Mouse (Mus musculus) cortical plate, adult 2 months (tissue): ENCODE measurements around the gene 4930550C14Rik. TPM values are rescaled to one million over a fixed set of nuclear protein-coding genes. Genes with fewer than 3 reads are reported as not detected.

Experiments used
- H3K27ac ChIP-seq: fragments of 200-500 bp; 2 replicates; pipeline ENCODE4 v1.5.1; 2012; ENCODE audit warnings: low read length, control low read depth, inconsistent platforms; ENCODE audit not compliant: insufficient read depth
- H3K4me1 ChIP-seq: fragments of 200-500 bp; 2 replicates; pipeline ENCODE4 v1.6.1; 2011; ENCODE audit warnings: low read length; ENCODE audit not compliant: control insufficient read depth, insufficient read depth
- H3K4me3 ChIP-seq: fragments of 200-500 bp; 2 replicates; pipeline ENCODE4 v1.5.1; 2011; ENCODE audit warnings: mild to moderate bottlenecking, low read length, control low read depth; ENCODE audit not compliant: insufficient read depth
- CTCF ChIP-seq: fragments of 200-500 bp; IDR thresholded peaks from 2 replicates; pipeline ENCODE4 v1.5.1; 2011; ENCODE audit warnings: mild to moderate bottlenecking, control low read depth, low read length; ENCODE audit not compliant: insufficient read depth; ENCODE audit errors: extremely low read depth
- POLR2A ChIP-seq: fragments of 200-500 bp; IDR thresholded peaks from 2 replicates; pipeline ENCODE4 v1.6.1; 2011; ENCODE audit warnings: mild to moderate bottlenecking, low read length, control low read depth; ENCODE audit not compliant: insufficient read depth; ENCODE audit errors: extremely low read depth
- polyA plus RNA-seq: library from polyadenylated mRNA; depleted of rRNA; stranded (reverse); fragments of >200 nt; gene quantifications from 2 replicates; pipeline ENCODE4 v1.2.3, GENCODE M21; 2012; rRNA removed

Gene 4930550C14Rik
- polyA plus RNA-seq: 0.50 and 0.93 TPM in 2 replicates

- TF ChIP-seq CTCF (no peak), POLR2A (no peak)
- H3K27ac ChIP-seq: no peak within 1 kb of the TSS
- peaks cover 3% of the 10 kb centered on the region; the same call in 1 of the 2 replicates for H3K4me1 ChIP-seq
- no peak within 1 kb of the TSS for H3K4me3 ChIP-seq
Observed at GRCm38 (mm10) chr9:53402291-53402711, at the start of gene 4930550C14Rik. TSS of gene 4930550C14Rik (plus strand) at chr9:53402325.

DNA sequence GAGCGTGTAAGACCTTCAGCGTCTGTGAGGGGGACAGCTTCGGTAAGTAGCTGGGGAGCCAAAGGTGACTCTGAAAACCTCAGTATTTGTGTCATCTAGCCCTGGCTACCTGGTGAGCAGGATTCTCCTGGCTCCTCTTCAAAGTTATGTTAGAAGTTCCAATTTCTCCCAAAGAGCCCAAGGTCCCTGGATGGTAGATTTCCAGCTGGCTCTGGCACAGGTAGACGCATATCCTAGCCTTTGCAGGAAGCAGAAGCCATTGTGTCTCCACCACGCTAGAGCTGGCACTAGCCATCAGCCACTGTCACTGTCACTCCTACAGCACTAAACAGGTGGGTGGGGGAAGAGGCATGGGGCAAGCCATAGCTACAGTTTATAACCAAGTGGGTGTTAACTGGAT lies 49.0 kb upstream of the 4930550C14Rik start:
- Histone ChIP-seq H3K4me1 (no peaks in the 10 kb centered on the region), H3K4me3 (no peak overlapping the region), H3K27ac (no peak overlapping the region)
- TF ChIP-seq POLR2A (no peak), CTCF (no peak)

DNA sequence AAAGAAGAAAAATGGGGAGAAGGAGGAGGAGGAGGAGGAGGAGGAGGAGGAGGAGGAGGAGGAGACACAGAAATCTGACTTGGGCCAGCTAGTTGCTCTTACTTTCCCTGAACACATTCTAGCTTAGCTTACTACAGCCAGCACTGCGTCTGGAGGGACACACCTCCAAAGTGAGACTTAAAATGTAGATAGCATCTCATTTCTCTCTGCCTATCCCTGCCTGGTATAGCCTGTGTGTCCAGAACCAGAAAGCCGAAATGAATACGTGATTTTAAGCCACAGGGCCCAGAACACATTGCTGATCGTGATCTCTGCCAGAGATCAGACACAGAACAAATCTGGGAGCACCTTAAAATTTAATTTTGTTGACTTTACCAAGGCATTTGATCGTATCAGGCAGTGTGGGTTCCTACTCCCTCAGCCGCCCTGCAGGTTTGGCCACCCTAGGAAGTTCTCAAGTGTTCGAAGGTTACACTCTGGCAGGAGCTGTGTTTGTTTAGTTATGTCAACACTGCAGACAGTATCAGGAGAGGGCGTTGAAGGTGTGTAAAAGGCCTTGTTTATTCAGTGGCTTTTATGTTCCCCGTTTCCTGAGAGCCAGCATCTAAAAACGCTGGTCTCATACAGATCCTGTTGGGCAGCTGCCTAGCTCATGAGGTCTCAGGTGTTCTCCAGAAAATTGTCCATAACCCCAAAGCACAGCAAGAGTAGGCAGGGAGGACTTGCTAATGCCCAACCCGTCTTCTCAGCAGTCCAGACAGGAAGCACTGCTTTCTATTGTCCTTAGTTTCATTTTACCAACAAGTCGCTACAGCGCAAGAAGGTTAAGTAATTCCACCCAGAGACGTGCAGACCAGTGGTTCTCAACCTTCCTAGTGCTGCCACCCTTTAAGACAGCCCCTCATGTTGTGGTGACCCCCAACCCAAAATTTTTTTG lies 45.6 kb upstream of the 4930550C14Rik start:
- Histone ChIP-seq H3K4me3 (no peak overlapping the region), H3K4me1 (no peaks in the 10 kb centered on the region), H3K27ac (no peak overlapping the region)
- no peak for TF ChIP-seq POLR2A
- TF ChIP-seq CTCF: no peak

GRCm38 (mm10) chr9:53371339-53371738 lies 30.8 kb upstream of the 4930550C14Rik start:
- no peak for TF ChIP-seq CTCF

GRCm38 (mm10) chr9:53375907-53376306 lies 26.2 kb upstream of the 4930550C14Rik start:
- TF ChIP-seq POLR2A: no peak
- no peak for TF ChIP-seq CTCF
- H3K4me1 ChIP-seq: no peaks in the 10 kb centered on the region
- H3K4me3 ChIP-seq: no peak overlapping the region
- H3K27ac ChIP-seq: no peak overlapping the region

More at GRCm38 (mm10) chr9:53371339-53371738, 30.8 kb upstream of the 4930550C14Rik start:
- Histone ChIP-seq H3K27ac (no peak overlapping the region), H3K4me1 (no peaks in the 10 kb centered on the region), H3K4me3 (no peak overlapping the region)

DNA sequence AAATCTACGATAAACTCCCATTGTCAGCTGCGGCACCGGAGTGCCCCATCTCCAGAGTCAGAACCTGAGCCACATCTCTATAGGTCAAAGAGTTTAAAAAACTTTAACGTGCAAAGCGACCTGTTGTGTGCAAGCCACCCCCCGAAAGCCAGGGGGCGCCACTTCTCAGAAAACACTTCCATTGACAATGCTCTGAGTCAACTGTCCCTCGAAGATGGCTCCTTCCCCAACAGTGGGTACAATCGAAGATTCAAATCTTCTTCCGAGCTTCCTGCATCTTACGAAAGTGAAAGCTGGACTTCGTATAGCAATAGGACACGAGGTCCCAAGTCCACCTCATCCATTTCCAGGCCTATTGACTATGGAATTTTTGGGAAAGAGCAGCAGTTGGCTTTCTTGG lies 25.3 kb upstream of the 4930550C14Rik start:
- H3K4me3 ChIP-seq: no peak overlapping the region
- TF ChIP-seq CTCF: no peak
- no peak for TF ChIP-seq POLR2A
- no peak overlapping the region for H3K27ac ChIP-seq
- H3K4me1 ChIP-seq: no peaks in the 10 kb centered on the region

DNA sequence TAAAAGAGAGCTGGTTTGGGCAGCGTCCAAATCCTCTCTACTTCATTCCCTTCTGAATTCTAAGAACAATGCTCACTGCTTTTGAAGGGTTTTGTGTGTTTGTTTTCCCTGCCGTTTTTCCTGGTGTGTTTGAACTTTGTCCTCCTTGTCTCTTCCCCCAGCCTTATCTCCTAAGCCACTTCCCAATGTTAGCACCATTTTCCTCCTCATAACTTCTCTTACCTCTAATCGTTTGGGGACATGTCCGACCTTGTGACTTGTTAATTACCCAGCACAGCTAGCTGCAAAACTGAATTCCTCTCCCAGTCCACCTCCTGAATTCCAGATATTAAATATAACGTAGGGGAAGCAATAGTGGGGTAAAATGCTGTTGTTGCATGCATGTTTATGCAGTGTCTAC lies 24.5 kb upstream of the 4930550C14Rik start:
- Histone ChIP-seq H3K4me1 (no peaks in the 10 kb centered on the region), H3K4me3 (no peak overlapping the region), H3K27ac (no peak overlapping the region)
- TF ChIP-seq POLR2A: no peak
- no peak for TF ChIP-seq CTCF

DNA sequence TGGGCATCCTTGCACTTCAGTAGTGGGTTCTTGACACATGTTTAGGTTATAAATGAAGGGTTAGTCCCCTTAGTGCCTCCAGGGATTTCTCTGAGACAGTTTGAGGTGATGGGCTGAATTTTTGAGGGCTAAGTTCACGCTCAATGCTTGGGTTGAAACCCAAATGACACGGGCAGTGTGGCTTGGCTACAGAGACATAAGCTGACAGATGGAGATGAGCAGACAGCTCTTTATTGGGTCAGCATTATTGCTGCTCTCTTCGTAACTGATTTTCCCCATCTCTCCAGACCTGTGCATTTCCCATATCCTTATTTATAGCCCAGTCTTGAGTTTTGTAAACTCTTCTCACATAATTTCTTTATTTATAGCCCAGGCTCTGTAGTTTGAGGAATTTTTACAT lies 24.0 kb upstream of the 4930550C14Rik start:
- no peak overlapping the region for H3K27ac ChIP-seq
- no peak overlapping the region for H3K4me3 ChIP-seq
- no peaks in the 10 kb centered on the region for H3K4me1 ChIP-seq
- TF ChIP-seq POLR2A (no peak), CTCF (no peak)

DNA sequence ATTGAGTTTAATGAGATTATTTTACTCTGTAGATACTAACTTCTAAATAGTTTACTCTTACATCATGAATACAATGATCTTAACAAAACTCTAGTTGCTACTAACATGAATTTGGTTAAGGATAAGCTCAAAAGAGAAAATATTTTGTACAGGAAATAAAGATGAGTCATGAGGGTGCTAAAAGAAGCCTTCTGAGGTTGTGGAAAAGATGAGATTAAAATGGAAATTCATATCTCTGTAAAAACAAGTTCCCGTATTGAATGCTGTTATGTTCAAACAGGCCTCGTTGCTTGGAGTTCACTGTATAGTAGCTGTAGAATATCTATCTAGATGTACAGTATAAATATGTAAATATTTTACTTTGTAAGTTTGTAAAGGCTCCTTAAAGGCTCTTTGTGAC lies 21.5 kb upstream of the 4930550C14Rik start:
- no peak for TF ChIP-seq POLR2A
- TF ChIP-seq CTCF: no peak
- Histone ChIP-seq H3K4me3 (no peak overlapping the region), H3K4me1 (no peaks in the 10 kb centered on the region), H3K27ac (no peak overlapping the region)

- H3K4me1 ChIP-seq: no peaks in the 10 kb centered on the region
- no peak overlapping the region for H3K4me3 ChIP-seq
- no peak overlapping the region for H3K27ac ChIP-seq
- no peak for TF ChIP-seq POLR2A
- no peak for TF ChIP-seq CTCF
Observed at GRCm38 (mm10) chr9:53381113-53381615, 21.0 kb upstream of the 4930550C14Rik start.
